Mouse (Mus musculus): Measurements from ENCODE around the gene Ptcd3. TPM values are rescaled to one million over a fixed set of nuclear protein-coding genes. Genes with fewer than 3 reads are reported as not detected.
A peak's percentile ranks its signal among the peaks of the same experiment; 100 is the strongest.

Ptcd3 gene
- polyA plus RNA-seq, 1 experiment from 2014 or later = 23.9 TPM

DNA sequence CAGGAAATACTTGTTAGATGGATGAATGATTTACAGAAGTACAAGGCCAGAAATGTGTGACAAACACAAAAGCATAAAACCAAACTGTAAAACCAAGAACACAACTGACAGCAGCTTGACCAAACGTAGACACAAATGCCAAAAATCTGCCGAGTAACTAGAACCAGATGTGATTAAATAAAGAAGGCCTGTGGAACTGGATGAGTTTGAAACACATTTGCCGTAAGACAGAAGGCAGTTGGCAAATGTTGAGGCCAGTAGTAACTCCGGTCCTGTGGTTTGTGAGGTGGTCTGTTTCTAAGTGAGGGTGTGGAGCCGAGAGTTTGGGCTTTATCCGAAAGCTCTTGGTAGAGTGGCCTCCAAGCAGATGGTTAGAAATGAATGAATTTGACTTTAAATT is 32.4 kb upstream of the Ptcd3 start:
- Histone ChIP-seq H3K4me3 (ENCODE audit: low read depth, low read length) (no peak overlapping the region), H3K4me2 (replicated peaks; ENCODE audit: low read depth) (no peak overlapping the region), H3K9ac (ENCODE audit: low read depth, low read length) (no peak overlapping the region), H3K27me3 (replicated peaks; ENCODE audit: control insufficient read depth, insufficient read depth, low read length) (no peaks in the 10 kb centered on the region), H3K9me3 (ENCODE audit: control insufficient read depth) (no peaks in the 10 kb centered on the region), H3K4me1 (replicated peaks; ENCODE audit: control insufficient read depth, insufficient read depth, low read length) (no peaks in the 10 kb centered on the region), H3K36me3 (ENCODE audit: control insufficient read depth, insufficient read depth) (peaks cover 49% of the 10 kb centered on the region), H3K27ac (ENCODE audit: low read depth, low read length) (no peak overlapping the region)
- WGBS = 85% methylated on average over 6 of the region's 6 CpGs
- TF ChIP-seq CTCF (IDR thresholded peaks at IDR 0.05; ENCODE audit: low read depth) = no peak
- no peak for ATAC-seq

DNA sequence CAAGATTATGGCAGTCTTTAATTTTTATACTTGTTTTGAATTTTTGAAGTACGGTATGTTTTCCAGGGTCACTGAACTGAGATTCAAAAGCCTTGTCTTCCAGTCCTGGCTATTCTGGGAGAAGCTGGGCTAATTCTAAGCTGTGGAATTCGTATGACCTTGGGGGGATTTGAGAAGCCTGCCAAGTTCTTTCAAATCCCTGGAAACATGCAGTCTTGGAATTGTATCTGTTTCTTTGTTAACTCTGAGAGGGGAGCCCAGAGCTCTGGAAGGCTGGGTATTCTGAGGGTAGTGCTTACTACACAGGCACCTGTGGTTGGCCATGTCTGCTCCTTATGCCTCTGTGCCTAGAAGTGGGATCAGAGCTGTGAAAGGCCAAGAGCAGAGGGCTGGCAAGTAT is 27.2 kb upstream of the Ptcd3 start:
- H3K9ac ChIP-seq (ENCODE audit: low read depth, low read length) = no peak overlapping the region
- no peaks in the 10 kb centered on the region for H3K27me3 ChIP-seq (replicated peaks; ENCODE audit: control insufficient read depth, insufficient read depth, low read length)
- H3K4me3 ChIP-seq (ENCODE audit: low read depth, low read length) = no peak overlapping the region
- no peaks in the 10 kb centered on the region for H3K4me1 ChIP-seq (replicated peaks; ENCODE audit: control insufficient read depth, insufficient read depth, low read length)
- WGBS = 70% methylated on average over 2 of the region's 2 CpGs
- no peaks in the 10 kb centered on the region for H3K9me3 ChIP-seq (ENCODE audit: control insufficient read depth)
- TF ChIP-seq CTCF (IDR thresholded peaks at IDR 0.05; ENCODE audit: low read depth) = no peak
- no peak overlapping the region for H3K4me2 ChIP-seq (replicated peaks; ENCODE audit: low read depth)
- no peak for ATAC-seq
- no peak overlapping the region for H3K27ac ChIP-seq (ENCODE audit: low read depth, low read length)
- peaks cover 52% of the 10 kb centered on the region for H3K36me3 ChIP-seq (ENCODE audit: control insufficient read depth, insufficient read depth)

DNA sequence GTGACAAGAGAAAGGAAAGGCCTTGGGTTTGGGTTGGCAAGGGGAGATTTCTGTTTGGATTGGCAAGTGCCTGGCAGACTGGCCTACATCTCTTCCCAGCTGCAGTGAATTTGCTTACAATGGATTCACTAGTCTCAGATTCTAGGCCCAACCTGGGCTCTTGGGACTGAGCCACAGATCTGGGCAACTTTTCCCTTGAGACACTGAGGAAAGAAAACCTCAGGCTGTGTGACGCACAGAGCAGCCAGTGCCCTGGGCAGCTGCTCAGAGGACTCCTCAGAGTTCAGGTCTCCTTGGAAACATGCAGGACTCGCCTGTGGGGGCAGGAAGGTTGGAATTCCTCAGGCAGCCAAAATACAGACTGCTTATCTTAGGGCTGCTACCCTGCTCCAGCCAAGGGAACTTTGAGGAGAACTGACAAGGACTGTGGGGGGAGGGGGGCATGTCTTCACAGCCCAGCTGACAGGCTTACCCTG is 25.6 kb upstream of the Ptcd3 start:
- 0 out of 2 replicates have a peak overlapping the region, but pooled peaks have one; percentile 7 for H3K27ac ChIP-seq (ENCODE audit: low read depth, low read length)

GRCm38 (mm10) chr6:71932347-71932746 is 23.8 kb upstream of the Ptcd3 start:
- no peak overlapping the region for H3K9ac ChIP-seq (ENCODE audit: low read depth, low read length)
- H3K4me1 ChIP-seq (replicated peaks; ENCODE audit: control insufficient read depth, insufficient read depth, low read length) = no peaks in the 10 kb centered on the region
- 65% methylated on average over 5 of the region's 5 CpGs for WGBS
- no peak overlapping the region for H3K4me3 ChIP-seq (ENCODE audit: low read depth, low read length)
- no peak overlapping the region for H3K4me2 ChIP-seq (replicated peaks; ENCODE audit: low read depth)
- TF ChIP-seq CTCF (IDR thresholded peaks at IDR 0.05; ENCODE audit: low read depth) = no peak
- H3K9me3 ChIP-seq (ENCODE audit: control insufficient read depth) = no peaks in the 10 kb centered on the region
- peaks cover 45% of the 10 kb centered on the region for H3K36me3 ChIP-seq (ENCODE audit: control insufficient read depth, insufficient read depth)
- H3K27me3 ChIP-seq (replicated peaks; ENCODE audit: control insufficient read depth, insufficient read depth, low read length) = no peaks in the 10 kb centered on the region
- H3K27ac ChIP-seq (ENCODE audit: low read depth, low read length) = no peak overlapping the region
- ATAC-seq = no peak

More for the DNA sequence above, 25.6 kb upstream of the Ptcd3 start:
- no peak for TF ChIP-seq CTCF (IDR thresholded peaks at IDR 0.05; ENCODE audit: low read depth)
- Histone ChIP-seq H3K4me1 (replicated peaks; ENCODE audit: control insufficient read depth, insufficient read depth, low read length) (no peaks in the 10 kb centered on the region), H3K9me3 (ENCODE audit: control insufficient read depth) (no peaks in the 10 kb centered on the region), H3K27me3 (replicated peaks; ENCODE audit: control insufficient read depth, insufficient read depth, low read length) (no peaks in the 10 kb centered on the region), H3K9ac (ENCODE audit: low read depth, low read length) (no peak overlapping the region), H3K36me3 (ENCODE audit: control insufficient read depth, insufficient read depth) (peaks cover 57% of the 10 kb centered on the region), H3K4me2 (replicated peaks; ENCODE audit: low read depth) (no peak overlapping the region), H3K4me3 (ENCODE audit: low read depth, low read length) (no peak overlapping the region)
- no peak for ATAC-seq
- WGBS = 62% methylated on average over 2 of the region's 2 CpGs

DNA sequence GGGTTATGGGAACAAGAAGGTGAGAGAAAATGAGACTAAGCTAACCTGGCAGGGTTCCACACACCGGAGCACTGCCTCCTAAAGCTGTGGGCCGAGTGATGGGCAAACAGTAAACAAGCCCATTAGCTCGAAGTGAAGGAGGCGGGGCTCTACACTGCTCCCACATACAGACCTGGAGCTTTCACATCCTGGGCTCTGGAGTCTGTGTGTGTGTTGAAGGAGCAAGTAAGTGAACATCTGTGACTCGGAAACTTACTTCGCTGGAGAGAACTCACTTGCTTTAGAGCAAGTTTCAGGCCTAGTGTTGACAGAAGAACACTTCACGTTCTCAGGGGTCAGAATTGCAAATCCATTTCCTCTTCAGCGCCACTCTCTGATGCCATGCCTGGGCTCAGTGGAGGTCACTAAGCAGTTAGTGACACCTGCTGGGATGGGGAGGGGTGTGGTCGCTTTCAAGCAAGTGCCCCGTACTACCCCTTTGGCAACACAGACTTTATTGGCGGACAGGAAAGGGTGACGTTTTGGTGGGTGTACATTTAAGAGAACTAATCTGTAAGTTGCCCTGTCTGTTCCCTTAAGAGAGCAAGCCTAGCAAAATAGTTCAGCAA is 22.4 kb upstream of the Ptcd3 start:
- 78% methylated on average over 12 of the region's 12 CpGs for WGBS
- H3K4me3 ChIP-seq (ENCODE audit: low read depth, low read length) = no peak overlapping the region
- no peak overlapping the region for H3K9ac ChIP-seq (ENCODE audit: low read depth, low read length)
- H3K27me3 ChIP-seq (replicated peaks; ENCODE audit: control insufficient read depth, insufficient read depth, low read length) = no peaks in the 10 kb centered on the region
- no peak overlapping the region for H3K4me2 ChIP-seq (replicated peaks; ENCODE audit: low read depth)
- no peak for TF ChIP-seq CTCF (IDR thresholded peaks at IDR 0.05; ENCODE audit: low read depth)
- H3K36me3 ChIP-seq (ENCODE audit: control insufficient read depth, insufficient read depth) = peaks cover 48% of the 10 kb centered on the region
- H3K4me1 ChIP-seq (replicated peaks; ENCODE audit: control insufficient read depth, insufficient read depth, low read length) = no peaks in the 10 kb centered on the region
- no peaks in the 10 kb centered on the region for H3K9me3 ChIP-seq (ENCODE audit: control insufficient read depth)
- H3K27ac ChIP-seq (ENCODE audit: low read depth, low read length) = no peak overlapping the region
- no peak for ATAC-seq

- Histone ChIP-seq H3K4me2 (replicated peaks; ENCODE audit: low read depth) (no peak overlapping the region), H3K9ac (ENCODE audit: low read depth, low read length) (no peak overlapping the region), H3K27ac (ENCODE audit: low read depth, low read length) (no peak overlapping the region), H3K4me3 (ENCODE audit: low read depth, low read length) (no peak overlapping the region), H3K27me3 (replicated peaks; ENCODE audit: control insufficient read depth, insufficient read depth, low read length) (no peaks in the 10 kb centered on the region), H3K36me3 (ENCODE audit: control insufficient read depth, insufficient read depth) (peaks cover 49% of the 10 kb centered on the region), H3K9me3 (ENCODE audit: control insufficient read depth) (no peaks in the 10 kb centered on the region), H3K4me1 (replicated peaks; ENCODE audit: control insufficient read depth, insufficient read depth, low read length) (no peaks in the 10 kb centered on the region)
- TF ChIP-seq CTCF (IDR thresholded peaks at IDR 0.05; ENCODE audit: low read depth) = no peak
- 86% methylated on average over 10 of the region's 10 CpGs for WGBS
- no peak for ATAC-seq
Observed at GRCm38 (mm10) chr6:71930053-71930452, 21.5 kb upstream of the Ptcd3 start.
